Mouse (Mus musculus): ENCODE results near the gene Cep95.

- no peak for TF ChIP-seq CTCF (IDR thresholded peaks at IDR 0.05; ENCODE audit: low read depth, low read length)
- TF ChIP-seq POLR2A (IDR thresholded peaks at IDR 0.05; ENCODE audit: extremely low read depth, insufficient read depth, low read length), result no peak
These were observed 36.9 kb upstream of the Cep95 start for GRCm38 (mm10) chr11:106752103-106752502.
